In genomic region chr12:93152618-93153245, GRCm38 (mm10) we compare ENCODE assay signal across 9 mouse cellular contexts.
DNase-seq lines count a peak whose midpoint lies in the region; ATAC-seq and TF ChIP-seq lines count a peak whose summit lies in the region.
"Had no signal": no experiment of that assay in that cellular context is flagged by ENCODE, and none has a peak within 500 bp of the region (broad histone marks: within the 10 kb centered on the region; RNA-seq: fewer than 3 reads in every experiment).

No protein-coding gene starts in this region.

- TF ChIP-seq EP300 in MEL (IDR thresholded peaks at IDR 0.05; ENCODE audit: low read depth in 1 of 2, low read length in 2 of 2) = no peak

- peak; percentile 72 for TF ChIP-seq CTCF in intestine, postnatal 0 days (IDR thresholded peaks at IDR 0.05; ENCODE audit: low read depth)
- peak; percentile 47 to 59 (median 57) for TF ChIP-seq CTCF in MEL (IDR thresholded peaks at IDR 0.05 in 2 of 3, conservative IDR thresholded peaks at IDR 0.05 in 1 of 3; ENCODE audit: control insufficient read depth in 1 of 3, insufficient read depth in 1 of 3, low read depth in 2 of 3, low read length in 3 of 3, poor library complexity in 1 of 3, severe bottlenecking in 1 of 3)

- no peak overlapping the region for H3K27ac ChIP-seq in intestine, postnatal 0 days (ENCODE audit: low read depth, low read length)
- no peak overlapping the region for H3K27ac ChIP-seq in intestine, embryonic 16.5 days (ENCODE audit: low read length)
- H3K27ac ChIP-seq in MEL (ENCODE audit: control insufficient read depth, low read depth, low read length) = no peak overlapping the region
- H3K27ac ChIP-seq in hindbrain, embryonic 14.5 days = no peak overlapping the region
- no peak overlapping the region for H3K27ac ChIP-seq in limb, embryonic 10.5 days
- H3K27ac ChIP-seq: embryonic facial prominence, embryonic 13.5 days had no signal

- TF ChIP-seq POLR2A in MEL (IDR thresholded peaks at IDR 0.05; ENCODE audit: control insufficient read depth in 1 of 2, insufficient read depth in 1 of 2, low read depth in 1 of 2, low read length in 2 of 2, poor library complexity in 1 of 2) = no peak

- no peak for ATAC-seq in intestine, postnatal 0 days
- ATAC-seq in intestine, embryonic 16.5 days = no peak
- peak; percentile 65; the same call in 1 of the 2 replicates for ATAC-seq in hindbrain, embryonic 14.5 days (ENCODE audit: low FRiP score)
- ATAC-seq in erythroid progenitor cell, adult 5-6 weeks (replicated peaks; ENCODE audit: low FRiP score, poor library complexity, severe bottlenecking) = no peak

- H3K27me3 ChIP-seq in intestine, postnatal 0 days (replicated peaks; ENCODE audit: control insufficient read depth, insufficient read depth, low read length) = no peaks in the 10 kb centered on the region
- no peaks in the 10 kb centered on the region for H3K27me3 ChIP-seq in intestine, embryonic 16.5 days (replicated peaks; ENCODE audit: control insufficient read depth, insufficient read depth, low read length)
- no peaks in the 10 kb centered on the region for H3K27me3 ChIP-seq in MEL (ENCODE audit: control insufficient read depth in 1 of 2, insufficient read depth in 2 of 2, low read length in 2 of 2)
- no peaks in the 10 kb centered on the region for H3K27me3 ChIP-seq in hindbrain, embryonic 14.5 days (ENCODE audit: control insufficient read depth, insufficient read depth, low read length)
- no peaks in the 10 kb centered on the region for H3K27me3 ChIP-seq in limb, embryonic 10.5 days (ENCODE audit: low read depth, poor library complexity, severe bottlenecking)
- H3K27me3 ChIP-seq: embryonic facial prominence, embryonic 13.5 days had no signal

- no peaks in the 10 kb centered on the region for H3K9me3 ChIP-seq in intestine, postnatal 0 days (ENCODE audit: control insufficient read depth)
- no peaks in the 10 kb centered on the region for H3K9me3 ChIP-seq in intestine, embryonic 16.5 days (ENCODE audit: control insufficient read depth, low read length)
- no peaks in the 10 kb centered on the region for H3K9me3 ChIP-seq in MEL (replicated peaks; ENCODE audit: insufficient read depth, low read length)
- H3K9me3 ChIP-seq in hindbrain, embryonic 14.5 days (ENCODE audit: control insufficient read depth, low read length) = no peaks in the 10 kb centered on the region
- H3K9me3 ChIP-seq in limb, embryonic 10.5 days (replicated peaks) = no peaks in the 10 kb centered on the region
- H3K9me3 ChIP-seq: embryonic facial prominence, embryonic 13.5 days had no signal

- peak; percentile 43 for TF ChIP-seq RAD21 in MEL (IDR thresholded peaks at IDR 0.05; ENCODE audit: low read depth, low read length)

- DNase-seq in MEL (ENCODE audit: low read depth, low spot score) = peak; percentile 32
- peak; percentile 21 to 22 for DNase-seq in cerebellum, postnatal 36 days
- peak; percentile 70 for DNase-seq in hindbrain, embryonic 14.5 days (ENCODE audit: low spot score)
- peak; percentile 67 for DNase-seq in limb, embryonic 10.5 days (ENCODE audit: low spot score)
- DNase-seq in retina, embryonic 14.5 days (ENCODE audit: low spot score) = peak; percentile 64

- no peak overlapping the region for H3K4me3 ChIP-seq in intestine, postnatal 0 days (ENCODE audit: low read depth, low read length)
- no peak overlapping the region for H3K4me3 ChIP-seq in intestine, embryonic 16.5 days (ENCODE audit: low read length)
- H3K4me3 ChIP-seq in MEL (ENCODE audit: control insufficient read depth in 1 of 2, insufficient read depth in 1 of 2, low read depth in 2 of 2, low read length in 2 of 2) = no peak overlapping the region
- H3K4me3 ChIP-seq in hindbrain, embryonic 14.5 days (replicated peaks; ENCODE audit: low read length) = no peak overlapping the region
- H3K4me3 ChIP-seq in limb, embryonic 10.5 days = no peak overlapping the region
- H3K4me3 ChIP-seq: embryonic facial prominence, embryonic 13.5 days had no signal

- no peak overlapping the region for H3K4me2 ChIP-seq in intestine, postnatal 0 days (replicated peaks; ENCODE audit: low read depth)
- H3K4me2 ChIP-seq in intestine, embryonic 16.5 days (ENCODE audit: low read depth, low read length) = no peak overlapping the region
- H3K4me2 ChIP-seq in hindbrain, embryonic 14.5 days (replicated peaks) = no peak overlapping the region
- H3K4me2 ChIP-seq: embryonic facial prominence, embryonic 13.5 days had no signal

- WGBS in intestine, postnatal 0 days = 59% methylated on average over 6 of the region's 6 CpGs
- WGBS in intestine, embryonic 16.5 days = 56% methylated on average over 6 of the region's 6 CpGs
- WGBS in hindbrain, embryonic 14.5 days = 50% methylated on average over 6 of the region's 6 CpGs
- WGBS in limb, embryonic 10.5 days = 54% methylated on average over 6 of the region's 6 CpGs

- H3K9ac ChIP-seq in intestine, postnatal 0 days (ENCODE audit: low read depth, low read length) = no peak overlapping the region
- no peak overlapping the region for H3K9ac ChIP-seq in intestine, embryonic 16.5 days (ENCODE audit: low read depth, low read length)
- no peak overlapping the region for H3K9ac ChIP-seq in MEL (ENCODE audit: control insufficient read depth, low read depth, low read length, poor library complexity, severe bottlenecking)
- H3K9ac ChIP-seq in hindbrain, embryonic 14.5 days = no peak overlapping the region
- H3K9ac ChIP-seq: embryonic facial prominence, embryonic 13.5 days had no signal

- H3K4me1 ChIP-seq in intestine, postnatal 0 days (replicated peaks; ENCODE audit: control insufficient read depth, insufficient read depth, low read length) = no peaks in the 10 kb centered on the region
- no peaks in the 10 kb centered on the region for H3K4me1 ChIP-seq in intestine, embryonic 16.5 days (ENCODE audit: control insufficient read depth, insufficient read depth, low read length)
- H3K4me1 ChIP-seq in MEL (ENCODE audit: control insufficient read depth in 1 of 2, insufficient read depth in 2 of 2, low read length in 2 of 2) = no peaks in the 10 kb centered on the region
- H3K4me1 ChIP-seq in hindbrain, embryonic 14.5 days (replicated peaks; ENCODE audit: control insufficient read depth, insufficient read depth, low read length) = no peaks in the 10 kb centered on the region
- peaks cover 24% of the 10 kb centered on the region for H3K4me1 ChIP-seq in limb, embryonic 10.5 days
- H3K4me1 ChIP-seq: embryonic facial prominence, embryonic 13.5 days had no signal

- H3K36me3 ChIP-seq in intestine, postnatal 0 days (ENCODE audit: control insufficient read depth, insufficient read depth) = no peaks in the 10 kb centered on the region
- no peaks in the 10 kb centered on the region for H3K36me3 ChIP-seq in intestine, embryonic 16.5 days (ENCODE audit: control insufficient read depth, insufficient read depth, low read length)
- no peaks in the 10 kb centered on the region for H3K36me3 ChIP-seq in MEL (ENCODE audit: control insufficient read depth in 1 of 2, insufficient read depth in 2 of 2, low read length in 2 of 2)
- H3K36me3 ChIP-seq in hindbrain, embryonic 14.5 days (replicated peaks; ENCODE audit: control insufficient read depth, insufficient read depth) = no peaks in the 10 kb centered on the region
- H3K36me3 ChIP-seq in limb, embryonic 10.5 days = no peaks in the 10 kb centered on the region
- H3K36me3 ChIP-seq: embryonic facial prominence, embryonic 13.5 days had no signal

- no peaks in the 10 kb centered on the region for H3K79me2 ChIP-seq in MEL (ENCODE audit: control insufficient read depth, insufficient read depth, low read length, poor library complexity)

TF ChIP-seq in MEL, 35 proteins besides CTCF, POLR2A, EP300 and RAD21:
- TF ChIP-seq SMC3 (IDR thresholded peaks at IDR 0.05; ENCODE audit: low read depth, low read length) (peak; percentile 52), E2F4 (IDR thresholded peaks at IDR 0.05; ENCODE audit: borderline replicate concordance, low read depth, low read length) (no peak), MEF2A (IDR thresholded peaks at IDR 0.05; ENCODE audit: extremely low read depth, insufficient replicate concordance, low read depth, low read length, poor library complexity, severe bottlenecking) (no peak), MAFK (IDR thresholded peaks at IDR 0.05; ENCODE audit: borderline replicate concordance, low read depth, low read length) (no peak), ZC3H11A (IDR thresholded peaks at IDR 0.05; ENCODE audit: low read depth, low read length) (peak; percentile 33; the same call in 1 of the 2 replicates), JUND (IDR thresholded peaks at IDR 0.05; ENCODE audit: low read depth, low read length) (no peak)
TF ChIP-seq in MEL: peak in this region for 2.
